Mouse (Mus musculus): ENCODE data around the gene Dnah8.
"Not testable (repeated sequence)": the region's sequence is repeated elsewhere in the genome, so short reads cannot be mapped to it uniquely, and the experiment has no call there.

Gene Dnah8

DNA sequence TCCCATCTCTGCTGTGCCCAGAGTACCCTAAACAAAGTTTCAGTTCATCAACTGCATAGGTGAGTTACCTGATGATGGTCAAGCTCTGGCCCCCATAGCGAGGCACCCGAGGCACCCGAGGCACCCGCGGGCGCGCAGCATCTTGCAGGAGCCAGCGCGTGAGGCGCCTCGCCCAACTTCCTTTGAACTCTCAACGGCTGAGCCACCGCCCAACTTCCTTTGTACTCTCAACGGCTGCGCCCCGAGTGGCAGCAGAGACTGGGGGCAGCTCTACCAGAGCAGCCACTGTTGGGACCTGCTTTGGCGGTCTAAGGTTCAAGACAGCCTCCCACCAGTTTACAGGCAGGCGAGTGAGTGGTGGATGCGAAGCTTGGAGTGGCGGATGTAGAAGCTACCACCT lies at the start of gene Dnah8:
Gene Dnah8 (plus strand): TSS at position 223 of the 400 bp plus-strand sequence.
- DNase-seq (ENCODE audit: low read depth), result not testable (repeated sequence)

- peak; percentile 16 for DNase-seq (ENCODE audit: low read depth)
Measured at GRCm38 (mm10) chr17:30574783-30575075, 49.4 kb upstream of the Dnah8 start.

- DNase-seq (ENCODE audit: low read depth), result peak; percentile 68
Measured at GRCm38 (mm10) chr17:30575121-30575904, 48.8 kb upstream of the Dnah8 start.

DNA sequence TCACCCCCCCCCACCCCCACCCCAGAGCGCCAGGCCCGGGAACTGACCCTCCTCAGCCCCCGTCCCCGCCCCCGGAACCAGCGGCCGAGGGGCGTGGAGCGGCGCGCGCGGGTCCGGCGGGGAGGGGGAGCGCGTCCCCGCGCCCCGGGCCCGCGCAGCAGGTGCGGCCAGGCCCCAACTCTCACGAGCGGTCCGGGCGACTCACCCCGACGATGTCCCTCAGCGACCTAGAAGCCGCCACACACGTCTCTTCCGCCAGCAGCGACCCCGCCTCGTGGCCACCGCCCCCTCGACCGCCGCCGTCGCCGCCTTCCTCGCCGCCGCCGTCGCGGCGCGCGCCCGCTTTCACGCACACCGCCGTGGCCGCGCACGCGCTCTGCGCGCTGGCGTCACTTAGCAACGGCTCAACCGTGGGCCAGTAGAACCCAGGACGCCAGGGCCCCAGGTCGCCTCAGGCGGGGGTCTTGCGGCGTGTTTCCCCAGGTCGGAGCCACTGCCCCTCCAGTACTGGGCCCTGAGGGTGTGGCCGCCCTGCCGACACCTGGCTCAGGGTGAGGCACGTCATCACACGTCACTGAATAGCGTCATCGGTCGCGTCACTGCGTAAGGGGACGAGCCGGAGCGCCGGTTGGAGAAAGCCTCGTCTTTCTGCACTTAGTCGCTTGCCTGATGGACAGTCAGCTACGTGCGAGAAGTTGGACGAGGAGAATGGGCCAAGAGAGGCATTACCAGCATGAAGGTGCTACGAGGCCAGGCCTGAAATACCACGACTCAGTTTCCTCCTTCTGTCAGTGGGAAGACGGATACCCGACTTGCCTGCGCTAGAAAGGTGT lies 48.0 kb upstream of the Dnah8 start, which contains the start of gene Btbd9:
Gene Btbd9 (minus strand): TSS at position 548 of the 833 bp plus-strand sequence.
- DNase-seq (ENCODE audit: low read depth), result peak; percentile 97

DNA sequence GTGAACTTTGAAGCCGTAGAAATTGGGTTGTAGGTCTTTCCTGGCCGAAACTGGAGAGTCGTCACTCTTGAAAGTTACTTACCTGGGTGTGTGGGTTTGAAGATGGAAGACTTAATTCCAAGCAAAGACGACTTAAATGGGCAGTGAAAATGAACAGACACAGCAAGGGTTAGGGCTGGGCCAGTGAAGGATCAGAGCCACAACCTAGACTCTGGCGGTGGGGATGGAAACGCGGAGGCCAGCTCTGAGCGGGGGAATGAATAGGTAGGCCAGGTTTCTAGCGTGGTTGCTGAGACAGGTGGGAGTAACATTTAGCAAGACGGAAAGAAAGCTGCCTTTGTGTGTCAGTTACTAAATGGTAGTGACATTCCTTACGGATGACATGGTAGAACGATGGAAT lies 47.2 kb upstream of the Dnah8 start:
- DNase-seq (ENCODE audit: low read depth), result no peak

- DNase-seq (ENCODE audit: low read depth), result no peak
Measured at GRCm38 (mm10) chr17:30580781-30581180, 43.4 kb upstream of the Dnah8 start.

DNA sequence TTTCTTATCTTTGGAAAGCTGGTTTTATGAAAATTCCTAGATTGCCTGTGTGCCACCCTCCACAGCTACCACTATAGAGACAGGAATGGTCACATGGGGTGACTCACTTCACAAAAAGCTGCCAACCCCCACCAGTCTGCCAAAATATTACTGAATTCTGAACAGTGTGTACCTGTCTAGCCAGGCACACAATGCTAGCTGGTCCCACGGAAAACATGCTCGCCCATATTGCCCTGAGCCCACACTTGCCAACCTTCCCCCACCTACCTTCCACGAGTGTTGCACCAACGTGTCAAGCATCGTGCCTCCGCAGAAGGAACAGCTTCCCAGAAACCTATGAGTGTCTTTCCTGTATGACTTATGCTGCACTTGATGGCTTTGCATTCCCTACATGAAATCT lies 43.0 kb upstream of the Dnah8 start:
- DNase-seq (ENCODE audit: low read depth), result no peak

DNA sequence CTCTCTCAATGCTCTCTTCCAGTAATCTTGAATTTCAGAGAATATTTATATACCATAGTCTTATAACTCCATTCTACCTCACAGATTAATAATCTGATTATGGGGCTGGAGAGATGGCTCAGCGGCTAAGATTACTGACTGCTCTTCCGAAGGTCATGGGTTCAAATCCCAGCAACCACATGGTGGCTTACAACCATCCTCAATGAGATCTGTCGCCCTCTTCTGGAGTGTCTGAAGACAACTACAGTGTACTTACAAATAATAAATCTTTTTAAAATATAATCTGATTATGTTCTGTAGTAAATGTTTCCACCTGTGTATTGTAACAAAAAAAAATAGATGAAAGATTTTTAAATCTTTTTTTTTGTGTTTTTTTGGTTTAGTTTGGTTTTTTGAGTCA lies 41.8 kb upstream of the Dnah8 start:
- DNase-seq (ENCODE audit: low read depth), result no peak

DNA sequence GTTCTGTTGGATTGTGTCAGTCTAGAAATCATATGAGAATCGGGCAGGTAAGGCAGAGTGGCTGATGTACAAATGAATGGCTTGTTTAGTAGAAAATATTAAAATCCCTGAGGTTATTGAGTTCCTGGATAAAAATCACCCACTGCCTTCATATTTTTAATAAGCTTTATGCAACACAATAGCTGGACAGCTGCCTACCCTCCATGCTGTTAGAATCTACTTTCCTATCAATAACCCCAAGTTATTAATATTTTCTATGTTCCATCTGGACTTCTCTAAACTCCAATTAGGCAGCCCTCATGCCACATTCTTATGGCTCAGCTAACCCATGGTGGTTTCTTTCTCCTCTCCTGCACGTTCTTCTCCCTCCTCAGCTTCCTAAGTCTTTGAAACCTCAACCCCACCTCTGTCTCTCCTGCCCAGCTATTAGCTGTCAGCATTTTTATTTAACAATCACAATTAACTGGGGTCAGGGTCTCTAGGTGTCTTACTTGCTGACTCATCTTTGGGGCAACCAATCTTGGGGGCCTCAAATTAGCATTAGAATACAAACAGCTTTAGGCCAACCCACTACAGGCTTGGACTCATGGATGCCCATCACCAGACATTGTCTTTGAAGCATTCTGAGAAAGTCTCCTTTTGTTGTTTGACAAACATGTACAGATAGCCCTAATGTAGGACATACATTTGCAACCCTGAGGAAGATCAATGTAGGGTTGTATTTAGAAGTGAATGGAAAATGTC lies 40.7 kb upstream of the Dnah8 start:
- DNase-seq (ENCODE audit: low read depth), result no peak

- peak; percentile 75 for DNase-seq (ENCODE audit: low read depth)
Measured at GRCm38 (mm10) chr17:30590417-30591198, 33.5 kb upstream of the Dnah8 start.

DNA sequence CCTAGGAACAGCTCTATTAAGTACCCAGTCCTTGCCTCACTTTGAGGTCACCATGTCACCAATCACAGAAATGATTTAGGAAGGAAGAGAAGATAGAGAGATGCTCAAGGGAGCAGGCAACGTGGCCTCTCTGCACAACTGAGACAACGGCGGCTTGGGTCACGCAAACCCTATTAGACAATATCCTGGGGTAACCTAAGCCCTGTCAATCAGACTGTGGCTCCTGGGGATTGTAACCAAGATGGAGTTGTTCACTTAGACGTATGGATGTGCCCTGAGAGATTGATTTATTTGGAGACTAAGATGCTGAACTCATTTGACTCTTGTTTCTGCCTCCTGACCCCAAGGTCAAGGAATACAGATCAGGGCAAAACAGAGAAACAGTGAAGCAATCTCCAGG lies 29.7 kb upstream of the Dnah8 start:
- no peak for DNase-seq (ENCODE audit: low read depth)

DNA sequence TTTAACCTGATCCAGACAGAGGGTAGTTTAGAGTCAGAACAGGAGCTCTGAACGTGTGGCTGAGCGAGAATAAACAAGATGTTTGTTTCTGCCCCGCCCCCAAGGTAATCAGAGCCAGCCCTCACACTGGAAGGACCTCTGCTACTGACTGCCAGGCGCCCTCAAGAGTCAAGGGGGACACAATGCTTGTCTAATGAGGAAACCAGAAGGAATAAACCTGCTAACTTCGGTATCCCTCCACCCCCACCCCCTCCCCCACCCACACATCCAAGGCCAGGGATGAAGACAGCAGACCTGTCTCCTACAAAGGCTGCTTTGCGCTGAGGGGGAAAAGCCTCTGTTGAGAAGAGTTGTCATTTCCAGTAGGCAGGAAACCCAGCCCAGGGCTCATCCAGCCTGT lies 29.3 kb upstream of the Dnah8 start:
- DNase-seq (ENCODE audit: low read depth), result no peak

GRCm38 (mm10) chr17:30597786-30598185 lies 26.4 kb upstream of the Dnah8 start:
- no peak for DNase-seq (ENCODE audit: low read depth)

- DNase-seq (ENCODE audit: low read depth), result no peak
Measured at GRCm38 (mm10) chr17:30598300-30598699, 25.9 kb upstream of the Dnah8 start.

DNA sequence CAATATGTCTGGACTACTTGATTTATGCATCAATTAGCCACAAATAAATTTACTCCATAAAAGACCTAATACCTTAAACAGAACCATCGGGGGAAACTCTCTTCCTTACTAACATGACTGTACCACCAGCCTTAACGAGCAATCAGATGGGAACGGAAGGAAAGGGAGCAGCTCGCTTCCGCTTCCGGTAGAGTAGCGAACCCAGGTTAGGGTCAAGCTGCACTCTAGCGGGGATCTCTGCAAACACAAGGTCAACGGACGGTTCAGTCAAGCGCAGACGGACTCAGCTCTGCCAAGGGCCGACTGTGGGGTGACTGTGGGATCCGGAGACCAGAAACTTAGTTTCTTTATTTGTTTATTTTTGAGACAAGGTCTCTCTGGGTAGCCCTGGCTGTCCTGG lies 22.0 kb upstream of the Dnah8 start:
- DNase-seq (ENCODE audit: low read depth), result no peak

DNA sequence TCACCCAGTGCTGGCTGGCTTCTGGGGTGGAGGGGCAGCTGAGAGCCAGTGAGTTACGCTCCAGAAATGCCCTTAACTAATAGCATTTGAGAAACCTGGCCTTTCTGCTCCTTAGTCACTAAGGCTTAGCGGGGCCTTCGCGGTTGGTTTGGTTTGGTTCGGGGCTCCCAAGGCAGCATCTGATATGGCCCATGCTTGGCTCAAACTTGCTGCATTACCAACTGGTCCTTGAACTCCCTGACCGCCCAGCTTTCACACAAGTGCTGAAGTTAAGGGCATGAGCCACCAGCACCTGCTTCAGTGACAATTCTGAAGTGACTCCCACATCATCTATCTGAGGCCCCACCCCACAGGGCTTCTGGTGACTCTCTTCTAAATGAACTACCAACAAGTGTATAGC lies 19.9 kb upstream of the Dnah8 start:
- DNase-seq (ENCODE audit: low read depth), result no peak

DNA sequence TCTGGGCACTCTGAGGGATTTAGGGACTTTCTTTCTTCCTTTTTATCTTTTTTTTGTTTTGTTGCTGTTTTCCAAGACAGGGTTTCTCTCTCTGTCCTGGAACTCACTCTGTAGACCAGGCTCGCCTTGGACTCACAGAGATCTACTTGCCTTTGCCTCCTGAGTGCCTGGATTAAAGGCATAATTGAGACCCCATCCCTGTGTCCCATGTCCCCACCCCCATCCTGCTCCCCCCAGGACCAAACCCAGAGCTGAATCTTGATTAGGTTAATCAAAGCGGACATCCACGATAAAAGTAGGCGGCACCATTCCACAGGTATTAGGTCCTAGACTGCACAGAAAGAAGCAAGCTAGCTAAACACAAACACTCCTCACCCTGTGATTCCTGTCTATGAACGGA lies 19.2 kb upstream of the Dnah8 start:
- DNase-seq (ENCODE audit: low read depth), result no peak

GRCm38 (mm10) chr17:30606206-30606605 lies 17.9 kb upstream of the Dnah8 start:
- DNase-seq (ENCODE audit: low read depth), result no peak

GRCm38 (mm10) chr17:30606634-30607081 lies 17.5 kb upstream of the Dnah8 start:
- no peak for DNase-seq (ENCODE audit: low read depth)

- no peak for DNase-seq (ENCODE audit: low read depth)
Measured at GRCm38 (mm10) chr17:30607330-30607729, 16.8 kb upstream of the Dnah8 start.

- no peak for DNase-seq (ENCODE audit: low read depth)
Measured at GRCm38 (mm10) chr17:30607909-30608495, 16.2 kb upstream of the Dnah8 start.
